Mouse (Mus musculus) forebrain, embryonic 10.5 days (tissue): ENCODE data around the gene Olfr1424. TPM values are rescaled to one million over a fixed set of nuclear protein-coding genes. Genes with fewer than 3 reads are reported as not detected.

Experiments
- DNase-seq: peaks from one replicate; pipeline ENCODE4 v3.0.0-alpha.2; 2017; ENCODE audit warnings: low spot score; ENCODE audit errors: extremely low spot score
- H3K27ac ChIP-seq: fragments of 300-500 bp; sonication (generic); 2 replicates; pipeline ENCODE4 v1.5.1; 2016; ENCODE audit warnings: mild to moderate bottlenecking
- H3K27me3 ChIP-seq: fragments of 300-500 bp; sonication (generic); 2 replicates; pipeline ENCODE4 v1.6.1; 2016; ENCODE audit warnings: mild to moderate bottlenecking; ENCODE audit not compliant: poor library complexity, severe bottlenecking
- H3K36me3 ChIP-seq: fragments of 300-500 bp; sonication (generic); replicated peaks from 2 replicates; pipeline ENCODE4 v1.6.1; 2016; ENCODE audit warnings: mild to moderate bottlenecking, moderate library complexity
- H3K4me1 ChIP-seq: fragments of 300-500 bp; sonication (generic); 2 replicates; pipeline ENCODE4 v1.6.1; 2016
- H3K4me3 ChIP-seq: fragments of 300-500 bp; sonication (generic); 2 replicates; pipeline ENCODE4 v1.5.1; 2016; ENCODE audit warnings: mild to moderate bottlenecking, moderate library complexity
- H3K9me3 ChIP-seq: fragments of 300-500 bp; sonication (generic); 2 replicates; pipeline ENCODE4 v1.6.1; 2016; ENCODE audit warnings: mild to moderate bottlenecking, moderate library complexity
- WGBS: fragments of 180-500 bp; shearing (Covaris S2); methylation state at CpG from one replicate; pipeline ENCODE4 v1.1.7; 2016; 5-methylcytosine and 5-hydroxymethylcytosine counted together
- polyA plus RNA-seq: library from polyadenylated mRNA; unstranded; fragments of >200 nt; fragmentation: Nextera tagmentation; extraction: Ambion mirVana; gene quantifications from 2 replicates; pipeline ENCODE4 v1.2.1, GENCODE M21; 2016

The Olfr1424 gene
- polyA plus RNA-seq, 1 experiment from 2014 or later = not detected

GRCm38 (mm10) chr19:12015708-12016107, 46.8 kb downstream of the Olfr1424 start:
- Histone ChIP-seq H3K9me3 (no peaks in the 10 kb centered on the region), H3K36me3 (no peaks in the 10 kb centered on the region), H3K27me3 (no peaks in the 10 kb centered on the region), H3K4me1 (peaks cover 6% of the 10 kb centered on the region), H3K27ac (no peak overlapping the region), H3K4me3 (no peak overlapping the region)
- WGBS = 68% methylated on average over 8 of the region's 8 CpGs
- DNase-seq = no peak

- peak; percentile 29 for DNase-seq
- 0% methylated on average over 12 of the region's 12 CpGs for WGBS
- H3K27ac ChIP-seq = peak overlapping the region; percentile 77
- H3K36me3 ChIP-seq = no peaks in the 10 kb centered on the region
- H3K4me3 ChIP-seq = peak overlapping the region; percentile 57
- H3K27me3 ChIP-seq = no peaks in the 10 kb centered on the region
- H3K9me3 ChIP-seq = no peaks in the 10 kb centered on the region
- peaks cover 8% of the 10 kb centered on the region; the same call in 1 of the 2 replicates for H3K4me1 ChIP-seq
Measured at GRCm38 (mm10) chr19:12013228-12013627, 49.3 kb downstream of the Olfr1424 start.

- DNase-seq = no peak
- 3% methylated on average over 10 of the region's 10 CpGs for WGBS
- H3K4me1 ChIP-seq = peaks cover 13% of the 10 kb centered on the region
- H3K36me3 ChIP-seq = no peaks in the 10 kb centered on the region
- H3K9me3 ChIP-seq = no peaks in the 10 kb centered on the region
- no peaks in the 10 kb centered on the region for H3K27me3 ChIP-seq
- H3K27ac ChIP-seq = peak overlapping the region; percentile 77
- peak overlapping the region; percentile 57 for H3K4me3 ChIP-seq
Measured at GRCm38 (mm10) chr19:12012615-12013014, 49.9 kb downstream of the Olfr1424 start.

- WGBS = under 1% methylated on average over 49 of the region's 49 CpGs
- Histone ChIP-seq H3K4me3 (peak overlapping the region; percentile 57), H3K4me1 (peaks cover 20% of the 10 kb centered on the region), H3K27ac (peak overlapping the region; percentile 87), H3K27me3 (no peaks in the 10 kb centered on the region), H3K9me3 (no peaks in the 10 kb centered on the region), H3K36me3 (no peaks in the 10 kb centered on the region)
- peak; percentile 95 for DNase-seq
Measured at GRCm38 (mm10) chr19:12011560-12012556, 50.6 kb downstream of the Olfr1424 start.

GRCm38 (mm10) chr19:12010916-12011559, 51.4 kb downstream of the Olfr1424 start:
- peak overlapping the region; percentile 87 for H3K27ac ChIP-seq
- peak; percentile 70 for DNase-seq
- WGBS = under 1% methylated on average over 26 of the region's 26 CpGs
- peak overlapping the region; percentile 57 for H3K4me3 ChIP-seq
- H3K36me3 ChIP-seq = no peaks in the 10 kb centered on the region
- no peaks in the 10 kb centered on the region for H3K9me3 ChIP-seq
- H3K4me1 ChIP-seq = peaks cover 25% of the 10 kb centered on the region
- no peaks in the 10 kb centered on the region for H3K27me3 ChIP-seq

- H3K4me1 ChIP-seq = peaks cover 25% of the 10 kb centered on the region
- no peaks in the 10 kb centered on the region for H3K27me3 ChIP-seq
- DNase-seq = peak; percentile 84
- peak overlapping the region; percentile 87 for H3K27ac ChIP-seq
- no peaks in the 10 kb centered on the region for H3K9me3 ChIP-seq
- no peaks in the 10 kb centered on the region for H3K36me3 ChIP-seq
- peak overlapping the region; percentile 57 for H3K4me3 ChIP-seq
- WGBS = 0% methylated on average over 24 of the region's 24 CpGs
Measured at GRCm38 (mm10) chr19:12010281-12010771, 52.2 kb downstream of the Olfr1424 start.

GRCm38 (mm10) chr19:12009501-12010280, 52.8 kb downstream of the Olfr1424 start:
- peak overlapping the region; percentile 87 for H3K27ac ChIP-seq
- peak overlapping the region; percentile 57 for H3K4me3 ChIP-seq
- H3K27me3 ChIP-seq = no peaks in the 10 kb centered on the region
- DNase-seq = peak; percentile 81
- no peaks in the 10 kb centered on the region for H3K36me3 ChIP-seq
- no peaks in the 10 kb centered on the region for H3K9me3 ChIP-seq
- H3K4me1 ChIP-seq = peaks cover 29% of the 10 kb centered on the region
- under 1% methylated on average over 24 of the region's 24 CpGs for WGBS

Other genes starting within 250 kb of the Olfr1424 start
- gene Stx3, start 243.3 kb downstream of the Olfr1424 start, polyA plus RNA-seq = 10.7 and 12.4 TPM in 2 replicates
- gene Olfr1417, start 223.5 kb downstream of the Olfr1424 start, polyA plus RNA-seq = 0.06 TPM in 1 of 2 replicates, not detected in the other
- not detected in 2 replicates for gene Olfr1418, start 201.6 kb downstream of the Olfr1424 start, polyA plus RNA-seq
- not detected in 2 replicates for gene Olfr1419, start 187.6 kb downstream of the Olfr1424 start, polyA plus RNA-seq
- gene Olfr1420, start 176.1 kb downstream of the Olfr1424 start, polyA plus RNA-seq = not detected in 2 replicates
- gene Patl1, start 150.3 kb downstream of the Olfr1424 start, polyA plus RNA-seq = 22.6 and 24.5 TPM in 2 replicates
- gene Osbp, start 96.7 kb downstream of the Olfr1424 start, polyA plus RNA-seq = 3.2 and 3.3 TPM in 2 replicates
- 0.04 TPM in 2 replicates for gene Olfr1423, start 21.4 kb downstream of the Olfr1424 start, polyA plus RNA-seq
- gene Olfr1425, start 15.0 kb upstream of the Olfr1424 start, polyA plus RNA-seq = not detected in 2 replicates
- gene Olfr1426, start 29.3 kb upstream of the Olfr1424 start, polyA plus RNA-seq = not detected in 2 replicates
- gene Olfr1427, start 40.7 kb upstream of the Olfr1424 start, polyA plus RNA-seq = not detected in 2 replicates
- not detected in 2 replicates for gene Olfr1428, start 53.2 kb upstream of the Olfr1424 start, polyA plus RNA-seq
- not detected in 2 replicates for gene Olfr76, start 60.5 kb upstream of the Olfr1424 start, polyA plus RNA-seq
- not detected in 2 replicates for gene Olfr1555-ps1, start 107.4 kb upstream of the Olfr1424 start, polyA plus RNA-seq
- gene Olfr1431, start 138.0 kb upstream of the Olfr1424 start, polyA plus RNA-seq = not detected in 2 replicates
- not detected in 2 replicates for gene Olfr1432, start 169.9 kb upstream of the Olfr1424 start, polyA plus RNA-seq
- gene Olfr262, start 179.0 kb upstream of the Olfr1424 start, polyA plus RNA-seq = not detected in 2 replicates
- not detected in 2 replicates for gene Olfr235, start 198.3 kb upstream of the Olfr1424 start, polyA plus RNA-seq
- not detected in 2 replicates for gene Olfr1434, start 217.2 kb upstream of the Olfr1424 start, polyA plus RNA-seq
- not detected in 2 replicates for gene Olfr1436, start 236.4 kb upstream of the Olfr1424 start, polyA plus RNA-seq